13 mouse cellular contexts compared by ENCODE assay signal in the genomic region with DNA sequence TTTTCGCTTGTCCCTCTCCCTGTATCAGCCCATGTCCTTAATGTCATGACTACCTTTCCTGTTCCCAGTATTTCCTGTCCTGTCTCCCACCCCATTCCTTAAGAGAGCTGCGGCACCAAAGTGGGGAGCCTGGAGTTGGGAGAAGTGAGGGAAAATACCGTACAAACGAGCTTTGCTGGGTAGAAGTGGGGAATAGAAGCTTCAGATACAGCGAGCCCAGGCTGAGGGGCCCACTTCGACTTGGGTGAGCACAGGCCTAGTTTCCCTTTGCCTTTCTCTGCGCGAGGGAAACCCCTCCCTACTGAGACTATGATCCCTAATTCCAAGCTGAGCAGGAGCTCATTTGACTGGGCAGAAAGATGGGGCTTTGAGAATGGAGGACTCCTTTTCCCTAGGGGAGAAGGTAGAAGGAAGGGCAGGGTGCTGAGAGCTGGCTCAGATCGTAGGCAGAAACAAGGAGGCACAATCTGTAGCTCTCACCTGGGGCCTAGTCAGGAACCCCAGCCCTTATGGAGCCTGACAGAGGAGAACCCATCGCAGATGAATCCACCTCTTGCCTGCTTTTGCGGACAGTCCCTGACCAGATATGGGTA. TPM values are rescaled to one million over a fixed set of nuclear protein-coding genes. Genes with fewer than 3 reads are reported as not detected.
DNase-seq lines count a peak whose midpoint lies in the region; ATAC-seq lines count a peak whose summit lies in the region.
"Had no signal": no experiment of that assay in that cellular context is flagged by ENCODE, and none has a peak within 500 bp of the region (broad histone marks: within the 10 kb centered on the region; RNA-seq: fewer than 3 reads in every experiment).

No protein-coding gene starts in this region.

- H3K4me2 ChIP-seq in forebrain, embryonic 12.5 days: peak overlapping the region; percentile 21; the same call in 1 of the 2 replicates
- no peak overlapping the region for H3K4me2 ChIP-seq in forebrain, embryonic 13.5 days
- no peak overlapping the region for H3K4me2 ChIP-seq in liver, embryonic 11.5 days
- H3K4me2 ChIP-seq in embryonic facial prominence, embryonic 15.5 days (replicated peaks): peak overlapping the region; percentile 88

- 3% methylated on average over 11 of the region's 11 CpGs for WGBS in forebrain, embryonic 12.5 days
- WGBS in forebrain, embryonic 13.5 days: 3% methylated on average over 11 of the region's 11 CpGs
- WGBS in liver, embryonic 11.5 days: 6% methylated on average over 11 of the region's 11 CpGs
- WGBS in embryonic facial prominence, embryonic 15.5 days: 20% methylated on average over 11 of the region's 11 CpGs

- peaks cover 97% of the 10 kb centered on the region for H3K27me3 ChIP-seq in forebrain, embryonic 12.5 days
- peaks cover 98% of the 10 kb centered on the region for H3K27me3 ChIP-seq in forebrain, embryonic 13.5 days
- peaks cover 99% of the 10 kb centered on the region for H3K27me3 ChIP-seq in liver, embryonic 11.5 days (replicated peaks; ENCODE audit: control insufficient read depth, insufficient read depth, low read length)
- peaks cover 87% of the 10 kb centered on the region for H3K27me3 ChIP-seq in embryonic facial prominence, embryonic 15.5 days

- H3K36me3 ChIP-seq in forebrain, embryonic 12.5 days (replicated peaks): no peaks in the 10 kb centered on the region
- H3K36me3 ChIP-seq in forebrain, embryonic 13.5 days (ENCODE audit: poor library complexity, severe bottlenecking): no peaks in the 10 kb centered on the region
- no peaks in the 10 kb centered on the region for H3K36me3 ChIP-seq in liver, embryonic 11.5 days (ENCODE audit: control insufficient read depth, insufficient read depth, low read length)
- H3K36me3 ChIP-seq in embryonic facial prominence, embryonic 15.5 days: no peaks in the 10 kb centered on the region
- H3K36me3 ChIP-seq: intestine, embryonic 15.5 days had no signal

- H3K4me3 ChIP-seq in forebrain, embryonic 12.5 days (replicated peaks): peak overlapping the region; percentile 44
- H3K4me3 ChIP-seq in forebrain, embryonic 13.5 days: no peak overlapping the region
- peak overlapping the region; percentile 6; the same call in 1 of the 2 replicates for H3K4me3 ChIP-seq in liver, embryonic 11.5 days (ENCODE audit: low read depth, low read length)
- H3K4me3 ChIP-seq in embryonic facial prominence, embryonic 15.5 days (replicated peaks): peak overlapping the region; percentile 57

- peak overlapping the region; percentile 42; the same call in 1 of the 2 replicates for H3K9ac ChIP-seq in forebrain, embryonic 12.5 days
- H3K9ac ChIP-seq in forebrain, embryonic 13.5 days: no peak overlapping the region
- no peak overlapping the region for H3K9ac ChIP-seq in liver, embryonic 11.5 days (ENCODE audit: low read depth, low read length)
- peak overlapping the region; percentile 56; the same call in 1 of the 2 replicates for H3K9ac ChIP-seq in embryonic facial prominence, embryonic 15.5 days
- H3K9ac ChIP-seq: intestine, embryonic 15.5 days had no signal

- 0 out of 2 replicates have a peak overlapping the region, but pooled peaks have one; percentile 50 for H3K27ac ChIP-seq in forebrain, embryonic 12.5 days
- H3K27ac ChIP-seq in forebrain, embryonic 13.5 days: no peak overlapping the region
- H3K27ac ChIP-seq in liver, embryonic 11.5 days (ENCODE audit: low read depth, low read length): no peak overlapping the region
- 0 out of 2 replicates have a peak overlapping the region, but pooled peaks have one; percentile 1 for H3K27ac ChIP-seq in embryonic facial prominence, embryonic 15.5 days (replicated peaks)
- H3K27ac ChIP-seq: intestine, embryonic 15.5 days had no signal

- DNase-seq in liver, embryonic 11.5 days (ENCODE audit: low spot score): no peak
- DNase-seq in liver: no peak
- peak; percentile 17 for DNase-seq in retina, postnatal 1 day
- no peak for DNase-seq in right cerebral cortex, adult 18-20 months
- DNase-seq in lung, postnatal 25 days (ENCODE audit: low spot score): no peak
- DNase-seq: adrenal gland, postnatal 14 days; cerebellum, adult 2 months; thymus, postnatal 4 days had no signal

- no peaks in the 10 kb centered on the region for H3K9me3 ChIP-seq in forebrain, embryonic 12.5 days
- no peaks in the 10 kb centered on the region for H3K9me3 ChIP-seq in forebrain, embryonic 13.5 days (replicated peaks)
- H3K9me3 ChIP-seq in liver, embryonic 11.5 days (ENCODE audit: control insufficient read depth, low read length): no peaks in the 10 kb centered on the region
- no peaks in the 10 kb centered on the region for H3K9me3 ChIP-seq in embryonic facial prominence, embryonic 15.5 days (replicated peaks)
- H3K9me3 ChIP-seq: intestine, embryonic 15.5 days had no signal

- ATAC-seq in forebrain, embryonic 12.5 days (ENCODE audit: low FRiP score): no peak
- ATAC-seq in forebrain, embryonic 13.5 days: no peak
- no peak for ATAC-seq in liver, embryonic 11.5 days (replicated peaks; ENCODE audit: low FRiP score)
- no peak for ATAC-seq in embryonic facial prominence, embryonic 15.5 days (ENCODE audit: insufficient number of reproducible peaks, low FRiP score, low TSS enrichment, low read depth)
- ATAC-seq: intestine, embryonic 15.5 days had no signal

- H3K4me1 ChIP-seq in forebrain, embryonic 12.5 days: peaks cover 32% of the 10 kb centered on the region
- H3K4me1 ChIP-seq in forebrain, embryonic 13.5 days: peaks cover 22% of the 10 kb centered on the region
- peaks cover 5% of the 10 kb centered on the region for H3K4me1 ChIP-seq in liver, embryonic 11.5 days (replicated peaks; ENCODE audit: control insufficient read depth, insufficient read depth, low read length)
- H3K4me1 ChIP-seq in embryonic facial prominence, embryonic 15.5 days: peaks cover 40% of the 10 kb centered on the region

RNA-seq across cellular contexts. Expression of a gene that starts 2.3 kb away (rescaled TPM):
- polyA plus RNA-seq in forebrain, embryonic 12.5 days (2016; fragmentation: Nextera tagmentation; extraction: Ambion mirVana): 6.9 and 9.5 TPM in 2 replicates
- polyA plus RNA-seq in forebrain, embryonic 13.5 days (2015; fragmentation: Nextera tagmentation; extraction: Ambion mirVana): 0.37 and 0.74 TPM in 2 replicates
- polyA plus RNA-seq in liver, embryonic 11.5 days (2014; fragmentation: Nextera tagmentation; extraction: Ambion mirVana): 0.69 and 1.0 TPM in 2 replicates
- 8.2 and 10.7 TPM in 2 replicates for polyA plus RNA-seq in embryonic facial prominence, embryonic 15.5 days (2015; fragmentation: Nextera tagmentation; extraction: Ambion mirVana)
- polyA plus RNA-seq: liver, embryonic 16.5 days had no signal

Comparison
In these comparisons a context has a peak if more than half of its experiments do, and no peak if none do; other contexts are left out.
1. H3K27ac ChIP-seq: peak in forebrain, embryonic 12.5 days (single experiment) and embryonic facial prominence, embryonic 15.5 days (single experiment); none in forebrain, embryonic 13.5 days (single experiment) and liver, embryonic 11.5 days (single experiment).
2. H3K4me2 ChIP-seq: peak in forebrain, embryonic 12.5 days (single experiment) and embryonic facial prominence, embryonic 15.5 days (single experiment); none in forebrain, embryonic 13.5 days (single experiment) and liver, embryonic 11.5 days (single experiment).
3. H3K9ac ChIP-seq: peak in forebrain, embryonic 12.5 days (single experiment) and embryonic facial prominence, embryonic 15.5 days (single experiment); none in forebrain, embryonic 13.5 days (single experiment) and liver, embryonic 11.5 days (single experiment).